Mouse (Mus musculus): ENCODE data around the gene Fam71e1.
A peak's percentile ranks its signal among the peaks of the same experiment; 100 is the strongest.

GRCm38 (mm10) chr7:44472961-44473646, 23.3 kb upstream of the Fam71e1 start:
- no peak for TF ChIP-seq CTCF (IDR thresholded peaks at IDR 0.05; ENCODE audit: low read depth)
- peak; percentile 94; the same call in 1 of the 2 replicates for TF ChIP-seq EP300 (IDR thresholded peaks at IDR 0.05; ENCODE audit: low read depth)
